Mouse (Mus musculus) kidney, postnatal 0 days (tissue): ENCODE data around the gene 4930469K13Rik. TPM values are rescaled to one million over a fixed set of nuclear protein-coding genes. Genes with fewer than 3 reads are reported as not detected.

Source experiments
- ATAC-seq: fragments of 200-750 bp; cut with Nextera tagmentation; replicated peaks from 2 replicates; pipeline ENCODE4 v1.8.0; 2017; ENCODE audit warnings: low read depth, moderate number of reproducible peaks, moderate TSS enrichment, moderate library complexity; ENCODE audit not compliant: low FRiP score
- DNase-seq: peaks from one replicate; pipeline ENCODE4 v3.0.0-alpha.2; 2016; ENCODE audit warnings: low spot score
- H3K27ac ChIP-seq: fragments of 300-500 bp; sonication (generic); 2 replicates; pipeline ENCODE4 v1.5.1; 2014; ENCODE audit warnings: mild to moderate bottlenecking
- H3K27me3 ChIP-seq: fragments of 300-500 bp; sonication (generic); 2 replicates; pipeline ENCODE4 v1.6.1; 2014; ENCODE audit warnings: low read length, mixed read lengths; ENCODE audit not compliant: insufficient read depth
- H3K36me3 ChIP-seq: fragments of 300-500 bp; sonication (generic); 2 replicates; pipeline ENCODE4 v1.6.1; 2014; ENCODE audit warnings: low read length, mixed read lengths; ENCODE audit not compliant: insufficient read depth
- H3K4me1 ChIP-seq: fragments of 300-500 bp; sonication (generic); replicated peaks from 2 replicates; pipeline ENCODE4 v1.6.1; 2014; ENCODE audit warnings: antibody characterized with exemption, low read length, mixed read lengths; ENCODE audit not compliant: insufficient read depth
- H3K4me2 ChIP-seq: fragments of 300-500 bp; sonication (generic); 2 replicates; pipeline ENCODE4 v1.6.1; 2014; ENCODE audit warnings: mild to moderate bottlenecking, low read length, moderate library complexity, mixed read lengths
- H3K4me3 ChIP-seq: fragments of 300-500 bp; sonication (generic); replicated peaks from 2 replicates; pipeline ENCODE4 v1.5.1; 2014; ENCODE audit warnings: low read depth, low read length
- H3K9ac ChIP-seq: fragments of 300-500 bp; sonication (generic); 2 replicates; pipeline ENCODE4 v1.6.1; 2014; ENCODE audit warnings: low read depth, low read length
- H3K9me3 ChIP-seq: fragments of 300-500 bp; sonication (generic); replicated peaks from 2 replicates; pipeline ENCODE4 v1.6.1; 2016; ENCODE audit warnings: low read length, inconsistent platforms, mixed read lengths
- CTCF ChIP-seq: IDR thresholded peaks from 2 replicates; pipeline ENCODE4 v1.5.1; 2016; ENCODE audit warnings: antibody characterized with exemption, low read depth, mild to moderate bottlenecking, moderate library complexity
- WGBS: fragments of 180-500 bp; shearing (Covaris S2); extraction: QIAGEN DNeasy Blood & Tissue Kit; methylation state at CpG from one replicate; pipeline ENCODE4 v1.1.7; 2014; 5-methylcytosine and 5-hydroxymethylcytosine counted together
- polyA plus RNA-seq: library from polyadenylated mRNA; unstranded; fragments of >200 nt; fragmentation: Nextera tagmentation; extraction: Ambion mirVana; gene quantifications from 2 replicates; pipeline ENCODE4 v1.2.1, GENCODE M21; 2015

Gene 4930469K13Rik
- polyA plus RNA-seq, 1 experiment from 2014 or later: not detected

GRCm38 (mm10) chr11:34054031-34054727, 44.2 kb downstream of the 4930469K13Rik start:
- Histone ChIP-seq H3K9me3 (no peaks in the 10 kb centered on the region), H3K4me1 (no peaks in the 10 kb centered on the region), H3K27me3 (no peaks in the 10 kb centered on the region), H3K9ac (no peak overlapping the region), H3K36me3 (no peaks in the 10 kb centered on the region), H3K4me3 (no peak overlapping the region), H3K4me2 (no peak overlapping the region), H3K27ac (no peak overlapping the region)
- no peak for DNase-seq
- WGBS: 76% methylated on average over 7 of the region's 7 CpGs
- no peak for ATAC-seq
- no peak for TF ChIP-seq CTCF

GRCm38 (mm10) chr11:34053031-34053818, 45.1 kb downstream of the 4930469K13Rik start:
- WGBS: 82% methylated on average over 6 of the region's 6 CpGs
- no peak overlapping the region for H3K4me2 ChIP-seq
- H3K27ac ChIP-seq: no peak overlapping the region
- no peak for TF ChIP-seq CTCF
- no peaks in the 10 kb centered on the region for H3K36me3 ChIP-seq
- H3K27me3 ChIP-seq: no peaks in the 10 kb centered on the region
- no peak overlapping the region for H3K4me3 ChIP-seq
- H3K9me3 ChIP-seq: no peaks in the 10 kb centered on the region
- no peak overlapping the region for H3K9ac ChIP-seq
- ATAC-seq: no peak
- DNase-seq: no peak
- no peaks in the 10 kb centered on the region for H3K4me1 ChIP-seq

GRCm38 (mm10) chr11:34050643-34051042, 47.7 kb downstream of the 4930469K13Rik start:
- Histone ChIP-seq H3K4me2 (no peak overlapping the region), H3K27ac (no peak overlapping the region), H3K27me3 (no peaks in the 10 kb centered on the region), H3K4me1 (no peaks in the 10 kb centered on the region), H3K9me3 (no peaks in the 10 kb centered on the region), H3K9ac (no peak overlapping the region), H3K4me3 (no peak overlapping the region), H3K36me3 (no peaks in the 10 kb centered on the region)
- WGBS: 73% methylated on average over 2 of the region's 2 CpGs
- no peak for DNase-seq
- no peak for TF ChIP-seq CTCF
- ATAC-seq: no peak

GRCm38 (mm10) chr11:34050063-34050462, 48.3 kb downstream of the 4930469K13Rik start:
- H3K9me3 ChIP-seq: no peaks in the 10 kb centered on the region
- no peak overlapping the region for H3K27ac ChIP-seq
- no peak overlapping the region for H3K9ac ChIP-seq
- no peak overlapping the region for H3K4me3 ChIP-seq
- H3K36me3 ChIP-seq: no peaks in the 10 kb centered on the region
- H3K4me2 ChIP-seq: no peak overlapping the region
- ATAC-seq (no peak), DNase-seq (no peak)
- 79% methylated on average over 1 of the region's 1 CpGs for WGBS
- H3K4me1 ChIP-seq: no peaks in the 10 kb centered on the region
- H3K27me3 ChIP-seq: no peaks in the 10 kb centered on the region
- no peak for TF ChIP-seq CTCF

GRCm38 (mm10) chr11:34049125-34049379, 49.3 kb downstream of the 4930469K13Rik start:
- Histone ChIP-seq H3K27ac (no peak overlapping the region), H3K4me3 (no peak overlapping the region), H3K36me3 (no peaks in the 10 kb centered on the region), H3K9ac (no peak overlapping the region), H3K4me2 (no peak overlapping the region), H3K27me3 (no peaks in the 10 kb centered on the region), H3K4me1 (no peaks in the 10 kb centered on the region), H3K9me3 (no peaks in the 10 kb centered on the region)
- no peak for TF ChIP-seq CTCF
- no peak for ATAC-seq
- 94% methylated on average over 1 of the region's 1 CpGs for WGBS
- no peak for DNase-seq

GRCm38 (mm10) chr11:34048375-34049124, 49.8 kb downstream of the 4930469K13Rik start:
- H3K4me3 ChIP-seq: no peak overlapping the region
- no peak overlapping the region for H3K27ac ChIP-seq
- H3K9me3 ChIP-seq: no peaks in the 10 kb centered on the region
- no peak overlapping the region for H3K9ac ChIP-seq
- DNase-seq (no peak), ATAC-seq (no peak)
- no peak for TF ChIP-seq CTCF
- no peak overlapping the region for H3K4me2 ChIP-seq
- no peaks in the 10 kb centered on the region for H3K36me3 ChIP-seq
- no peaks in the 10 kb centered on the region for H3K4me1 ChIP-seq
- H3K27me3 ChIP-seq: no peaks in the 10 kb centered on the region
- 90% methylated on average over 8 of the region's 8 CpGs for WGBS
